Mouse (Mus musculus) midbrain, embryonic 11.5 days (tissue): ENCODE data around the gene Muc5b. TPM values are rescaled to one million over a fixed set of nuclear protein-coding genes. Genes with fewer than 3 reads are reported as not detected.
"Not testable (repeated sequence)": the region's sequence is repeated elsewhere in the genome, so short reads cannot be mapped to it uniquely, and the experiment has no call there.

Experiments
- ATAC-seq: fragments of 200-750 bp; cut with Nextera tagmentation; 2 replicates; pipeline ENCODE4 v1.8.0; 2017; ENCODE audit warnings: moderate TSS enrichment, moderate library complexity; ENCODE audit not compliant: low FRiP score
- DNase-seq: peaks from one replicate; pipeline ENCODE4 v3.0.0; 2015; ENCODE audit warnings: low spot score; ENCODE audit errors: missing footprints
- H3K27ac ChIP-seq: fragments of 300-500 bp; sonication (generic); 2 replicates; pipeline ENCODE4 v1.5.1; 2014; ENCODE audit warnings: low read depth, low read length
- H3K27me3 ChIP-seq: fragments of 300-500 bp; sonication (generic); 2 replicates; pipeline ENCODE4 v1.6.1; 2014; ENCODE audit warnings: mild to moderate bottlenecking, low read length, moderate library complexity, mixed read lengths; ENCODE audit not compliant: control insufficient read depth, insufficient read depth
- H3K36me3 ChIP-seq: fragments of 300-500 bp; sonication (generic); 2 replicates; pipeline ENCODE4 v1.6.1; 2014; ENCODE audit warnings: mild to moderate bottlenecking, low read length, moderate library complexity, mixed read lengths; ENCODE audit not compliant: control insufficient read depth, insufficient read depth
- H3K4me1 ChIP-seq: fragments of 300-500 bp; sonication (generic); 2 replicates; pipeline ENCODE4 v1.6.1; 2014; ENCODE audit warnings: low read length; ENCODE audit not compliant: control insufficient read depth, insufficient read depth
- H3K4me2 ChIP-seq: fragments of 300-500 bp; sonication (generic); 2 replicates; pipeline ENCODE4 v1.6.1; 2014; ENCODE audit warnings: mild to moderate bottlenecking, moderate library complexity
- H3K4me3 ChIP-seq: fragments of 300-500 bp; sonication (generic); 2 replicates; pipeline ENCODE4 v1.5.1; 2014; ENCODE audit warnings: low read depth, low read length
- H3K9ac ChIP-seq: fragments of 300-500 bp; sonication (generic); 2 replicates; pipeline ENCODE4 v1.6.1; 2014; ENCODE audit warnings: low read length
- H3K9me3 ChIP-seq: fragments of 300-500 bp; sonication (generic); 2 replicates; pipeline ENCODE4 v1.6.1; 2016; ENCODE audit warnings: low read length; ENCODE audit not compliant: control insufficient read depth
- WGBS: fragments of 180-500 bp; shearing (Covaris S2); extraction: QIAGEN DNeasy Blood & Tissue Kit; methylation state at CpG from one replicate; pipeline ENCODE4 v1.1.7; 2014; 5-methylcytosine and 5-hydroxymethylcytosine counted together
- polyA plus RNA-seq: library from polyadenylated mRNA; unstranded; fragments of >200 nt; fragmentation: Nextera tagmentation; extraction: Ambion mirVana; gene quantifications from 2 replicates; pipeline ENCODE4 v1.2.1, GENCODE M21; 2014

Muc5b gene
- polyA plus RNA-seq: 0.01 TPM in 1 of 2 replicates, not detected in the other

GRCm38 (mm10) chr7:141838779-141839178 is at the start of gene Muc5b:
Gene Muc5b, plus strand, starts transcription at chr7:141839070.
- Histone ChIP-seq H3K9ac (no peak within 1 kb of the TSS), H3K4me3 (no peak within 1 kb of the TSS), H3K9me3 (no peaks in the 10 kb centered on the region), H3K36me3 (no peaks in the 10 kb centered on the region), H3K27ac (no peak within 1 kb of the TSS), H3K27me3 (no peaks in the 10 kb centered on the region), H3K4me2 (no peak within 1 kb of the TSS), H3K4me1 (no peaks in the 10 kb centered on the region)
- 78% methylated on average over 5 of the region's 5 CpGs for WGBS
- DNase-seq (no peak), ATAC-seq (no peak)

- Histone ChIP-seq H3K36me3 (no peaks in the 10 kb centered on the region), H3K27ac (no peak overlapping the region), H3K4me1 (no peaks in the 10 kb centered on the region), H3K9ac (no peak overlapping the region), H3K9me3 (peaks cover 4% of the 10 kb centered on the region; the same call in 1 of the 2 replicates), H3K4me2 (no peak overlapping the region), H3K4me3 (no peak overlapping the region), H3K27me3 (no peaks in the 10 kb centered on the region)
- ATAC-seq: no peak
- no peak for DNase-seq
- 100% methylated on average over 1 of the region's 1 CpGs for WGBS
These were observed 44.6 kb upstream of the Muc5b start for GRCm38 (mm10) chr7:141794251-141794650.

- H3K4me3 ChIP-seq: no peak overlapping the region
- no peaks in the 10 kb centered on the region for H3K27me3 ChIP-seq
- no peak overlapping the region for H3K9ac ChIP-seq
- no peaks in the 10 kb centered on the region for H3K4me1 ChIP-seq
- H3K4me2 ChIP-seq: no peak overlapping the region
- H3K9me3 ChIP-seq: no peaks in the 10 kb centered on the region
- ATAC-seq (no peak), DNase-seq (no peak)
- no peak overlapping the region for H3K27ac ChIP-seq
- no peaks in the 10 kb centered on the region for H3K36me3 ChIP-seq
- 88% methylated on average over 7 of the region's 7 CpGs for WGBS
These were observed 35.7 kb upstream of the Muc5b start for GRCm38 (mm10) chr7:141803206-141803605.

GRCm38 (mm10) chr7:141805384-141805783 is 33.5 kb upstream of the Muc5b start:
- H3K4me3 ChIP-seq: no peak overlapping the region
- no peak overlapping the region for H3K4me2 ChIP-seq
- DNase-seq (no peak), ATAC-seq (no peak)
- no peaks in the 10 kb centered on the region for H3K27me3 ChIP-seq
- no peaks in the 10 kb centered on the region for H3K36me3 ChIP-seq
- H3K27ac ChIP-seq: no peak overlapping the region
- WGBS: 92% methylated on average over 7 of the region's 7 CpGs
- no peak overlapping the region for H3K9ac ChIP-seq
- no peaks in the 10 kb centered on the region for H3K9me3 ChIP-seq
- no peaks in the 10 kb centered on the region for H3K4me1 ChIP-seq

- H3K4me1 ChIP-seq, H3K27ac ChIP-seq, H3K9ac ChIP-seq, H3K4me2 ChIP-seq, H3K27me3 ChIP-seq, H3K9me3 ChIP-seq, ATAC-seq, H3K36me3 ChIP-seq, H3K4me3 ChIP-seq, DNase-seq: not testable (repeated sequence)
- no CpG with 5 or more reads among the region's 4 CpGs for WGBS
These were observed 31.0 kb upstream of the Muc5b start for GRCm38 (mm10) chr7:141807823-141808222.

GRCm38 (mm10) chr7:141809933-141810332 is 28.9 kb upstream of the Muc5b start:
- H3K9ac ChIP-seq, H3K4me2 ChIP-seq, H3K27ac ChIP-seq, H3K36me3 ChIP-seq, H3K9me3 ChIP-seq, DNase-seq, H3K4me3 ChIP-seq, H3K27me3 ChIP-seq, ATAC-seq, H3K4me1 ChIP-seq: not testable (repeated sequence)
- WGBS: no CpG with 5 or more reads among the region's 4 CpGs

GRCm38 (mm10) chr7:141813321-141813720 is 25.5 kb upstream of the Muc5b start:
- Histone ChIP-seq H3K4me2 (no peak overlapping the region), H3K27ac (no peak overlapping the region), H3K9me3 (no peaks in the 10 kb centered on the region), H3K27me3 (no peaks in the 10 kb centered on the region), H3K4me1 (no peaks in the 10 kb centered on the region), H3K9ac (no peak overlapping the region), H3K4me3 (no peak overlapping the region), H3K36me3 (no peaks in the 10 kb centered on the region)
- no peak for ATAC-seq
- WGBS: 86% methylated on average over 4 of the region's 4 CpGs
- DNase-seq: no peak

GRCm38 (mm10) chr7:141815361-141815760 is 23.5 kb upstream of the Muc5b start:
- H3K4me1 ChIP-seq: no peaks in the 10 kb centered on the region
- H3K27ac ChIP-seq: no peak overlapping the region
- H3K36me3 ChIP-seq: no peaks in the 10 kb centered on the region
- H3K4me3 ChIP-seq: no peak overlapping the region
- no peaks in the 10 kb centered on the region for H3K9me3 ChIP-seq
- WGBS: 81% methylated on average over 4 of the region's 4 CpGs
- no peak for DNase-seq
- ATAC-seq: no peak
- H3K27me3 ChIP-seq: no peaks in the 10 kb centered on the region
- no peak overlapping the region for H3K4me2 ChIP-seq
- H3K9ac ChIP-seq: no peak overlapping the region

- WGBS: 68% methylated on average over 11 of the region's 11 CpGs
- no peak overlapping the region for H3K27ac ChIP-seq
- ATAC-seq: no peak
- H3K9ac ChIP-seq: no peak overlapping the region
- no peaks in the 10 kb centered on the region for H3K4me1 ChIP-seq
- no peak overlapping the region for H3K4me2 ChIP-seq
- no peaks in the 10 kb centered on the region for H3K27me3 ChIP-seq
- no peak for DNase-seq
- H3K36me3 ChIP-seq: no peaks in the 10 kb centered on the region
- no peak overlapping the region for H3K4me3 ChIP-seq
- no peaks in the 10 kb centered on the region for H3K9me3 ChIP-seq
These were observed 21.4 kb upstream of the Muc5b start for GRCm38 (mm10) chr7:141817355-141818075.
